Mouse (Mus musculus) intestine, postnatal 0 days (tissue): Measurements from ENCODE around the gene Farp1. TPM values are rescaled to one million over a fixed set of nuclear protein-coding genes. Genes with fewer than 3 reads are reported as not detected.

Experiments
- ATAC-seq: fragments of 200-750 bp; cut with Nextera tagmentation; 2 replicates; pipeline ENCODE4 v1.8.0; 2017; ENCODE audit warnings: mild to moderate bottlenecking, moderate TSS enrichment, moderate library complexity
- H3K27ac ChIP-seq: fragments of 300-500 bp; sonication (generic); 2 replicates; pipeline ENCODE4 v1.5.1; 2014; ENCODE audit warnings: mild to moderate bottlenecking, low read depth, low read length, moderate library complexity
- H3K27me3 ChIP-seq: fragments of 300-500 bp; sonication (generic); replicated peaks from 2 replicates; pipeline ENCODE4 v1.6.1; 2014; ENCODE audit warnings: low read length, mixed read lengths; ENCODE audit not compliant: control insufficient read depth, insufficient read depth
- H3K36me3 ChIP-seq: fragments of 300-500 bp; sonication (generic); 2 replicates; pipeline ENCODE4 v1.6.1; 2014; ENCODE audit warnings: mild to moderate bottlenecking, moderate library complexity; ENCODE audit not compliant: control insufficient read depth, insufficient read depth
- H3K4me1 ChIP-seq: fragments of 300-500 bp; sonication (generic); replicated peaks from 2 replicates; pipeline ENCODE4 v1.6.1; 2014; ENCODE audit warnings: antibody characterized with exemption, low read length, mixed read lengths; ENCODE audit not compliant: control insufficient read depth, insufficient read depth
- H3K4me2 ChIP-seq: fragments of 300-500 bp; sonication (generic); replicated peaks from 2 replicates; pipeline ENCODE4 v1.6.1; 2014; ENCODE audit warnings: low read depth, mild to moderate bottlenecking, moderate library complexity
- H3K4me3 ChIP-seq: fragments of 300-500 bp; sonication (generic); 2 replicates; pipeline ENCODE4 v1.5.1; 2014; ENCODE audit warnings: low read depth, low read length
- H3K9ac ChIP-seq: fragments of 300-500 bp; sonication (generic); 2 replicates; pipeline ENCODE4 v1.6.1; 2014; ENCODE audit warnings: mild to moderate bottlenecking, low read depth, low read length
- H3K9me3 ChIP-seq: fragments of 300-500 bp; sonication (generic); 2 replicates; pipeline ENCODE4 v1.6.1; 2016; ENCODE audit warnings: mixed run types; ENCODE audit not compliant: control insufficient read depth
- CTCF ChIP-seq: sonication (generic); IDR thresholded peaks from 2 replicates; pipeline ENCODE4 v1.5.1; 2016; ENCODE audit warnings: low read depth, mild to moderate bottlenecking, control low read depth, antibody characterized with exemption, moderate library complexity
- WGBS: fragments of 180-500 bp; shearing (Covaris S2); extraction: QIAGEN DNeasy Blood & Tissue Kit; methylation state at CpG from one replicate; pipeline ENCODE4 v1.1.7; 2014; 5-methylcytosine and 5-hydroxymethylcytosine counted together
- polyA plus RNA-seq: library from polyadenylated mRNA; unstranded; fragments of >200 nt; fragmentation: Nextera tagmentation; extraction: Ambion mirVana; gene quantifications from 2 replicates; pipeline ENCODE4 v1.2.1, GENCODE M21; 2015

The Farp1 gene
- polyA plus RNA-seq, 1 experiment from 2014 or later: 4.9 TPM

DNA sequence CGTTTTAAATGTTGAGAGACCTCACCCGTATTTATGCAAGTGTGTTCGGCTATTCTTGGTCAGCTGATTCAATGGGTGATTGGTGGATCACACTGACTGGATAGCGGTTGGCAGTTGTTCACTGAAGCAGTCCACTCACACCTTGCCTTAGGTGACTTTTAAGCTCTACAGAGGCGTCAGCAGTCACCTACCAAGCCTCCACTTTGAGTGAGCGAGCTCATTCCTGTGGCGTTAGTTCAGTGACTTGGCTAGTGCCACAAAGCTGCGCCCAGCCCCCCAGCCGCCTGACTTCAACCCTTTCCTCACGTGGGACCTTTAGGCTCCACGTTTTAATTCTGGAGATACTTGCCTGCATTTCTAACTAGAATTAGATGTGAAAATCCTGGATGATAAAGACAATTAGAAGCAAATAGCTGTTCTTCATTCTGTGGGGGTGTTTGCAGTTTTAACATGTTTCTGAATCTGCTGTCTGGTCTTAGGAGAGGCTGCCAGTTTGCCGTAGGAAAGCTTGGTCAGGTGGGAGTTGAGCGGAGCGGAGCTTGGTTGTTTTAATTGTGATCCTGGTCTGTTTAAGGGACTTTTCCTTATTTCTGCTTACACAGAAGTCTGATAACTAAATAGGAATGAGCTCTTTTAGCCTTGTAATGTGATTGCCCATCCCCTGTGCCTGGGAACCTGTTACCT lies 211.2 kb downstream of the Farp1 start:
- WGBS: 82% methylated on average over 14 of the region's 14 CpGs
- Histone ChIP-seq H3K4me1 (no peaks in the 10 kb centered on the region), H3K9me3 (no peaks in the 10 kb centered on the region), H3K27me3 (no peaks in the 10 kb centered on the region), H3K4me2 (no peak overlapping the region), H3K4me3 (no peak overlapping the region), H3K36me3 (peaks cover 33% of the 10 kb centered on the region), H3K9ac (no peak overlapping the region), H3K27ac (no peak overlapping the region)
- ATAC-seq: no peak
- no peak for TF ChIP-seq CTCF

DNA sequence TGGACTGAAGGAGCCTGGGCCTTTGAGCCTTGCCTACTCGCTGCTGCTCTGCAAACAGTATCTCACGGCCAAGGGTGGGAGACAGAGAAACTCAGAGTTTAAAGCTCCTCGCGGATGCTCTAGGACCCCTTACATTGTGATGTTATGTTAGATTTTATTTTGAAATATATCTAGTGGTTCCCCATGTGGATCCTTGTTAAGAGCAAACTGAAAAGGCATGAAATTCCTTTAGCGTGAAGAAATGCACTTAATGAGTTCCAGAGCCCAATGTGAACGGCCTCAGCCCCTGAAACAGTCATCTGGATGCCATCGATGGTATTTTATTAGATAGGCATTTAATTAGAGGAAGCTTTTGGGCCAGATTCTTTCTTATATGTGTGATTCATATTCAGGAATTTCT lies 212.3 kb downstream of the Farp1 start:
- 74% methylated on average over 7 of the region's 7 CpGs for WGBS

DNA sequence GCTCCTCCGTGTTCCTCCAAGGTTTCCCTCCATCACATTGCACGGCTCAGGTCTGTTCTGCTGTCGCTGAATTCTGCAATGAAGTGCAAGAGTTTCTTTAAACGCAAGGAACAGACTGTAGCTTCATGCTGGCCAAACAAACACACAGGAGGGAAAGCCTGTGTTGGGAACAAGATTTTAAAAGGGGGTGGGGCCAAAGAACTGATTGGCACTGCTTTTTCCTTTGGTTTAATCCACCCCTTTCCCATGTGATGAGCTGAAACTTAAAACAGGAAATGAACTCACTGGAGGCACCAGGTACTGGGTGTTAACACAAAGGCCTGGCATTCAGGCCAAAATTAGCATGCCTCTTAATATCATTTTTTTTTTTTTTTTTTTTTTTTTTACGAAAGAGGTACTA lies 213.3 kb downstream of the Farp1 start:
- no peak for TF ChIP-seq CTCF
- no peak for ATAC-seq
- H3K27me3 ChIP-seq: no peaks in the 10 kb centered on the region
- H3K4me2 ChIP-seq: no peak overlapping the region
- H3K4me3 ChIP-seq: no peak overlapping the region
- H3K36me3 ChIP-seq: peaks cover 16% of the 10 kb centered on the region
- no peaks in the 10 kb centered on the region for H3K4me1 ChIP-seq
- no peak overlapping the region for H3K27ac ChIP-seq
- no peaks in the 10 kb centered on the region for H3K9me3 ChIP-seq
- H3K9ac ChIP-seq: no peak overlapping the region
- WGBS: 77% methylated on average over 5 of the region's 5 CpGs

More for the DNA sequence above, 212.3 kb downstream of the Farp1 start:
- H3K36me3 ChIP-seq: peaks cover 26% of the 10 kb centered on the region
- no peaks in the 10 kb centered on the region for H3K9me3 ChIP-seq
- no peak for TF ChIP-seq CTCF
- H3K4me1 ChIP-seq: no peaks in the 10 kb centered on the region
- ATAC-seq: no peak
- H3K9ac ChIP-seq: no peak overlapping the region
- no peak overlapping the region for H3K4me3 ChIP-seq
- no peak overlapping the region for H3K27ac ChIP-seq
- H3K4me2 ChIP-seq: no peak overlapping the region
- no peaks in the 10 kb centered on the region for H3K27me3 ChIP-seq

DNA sequence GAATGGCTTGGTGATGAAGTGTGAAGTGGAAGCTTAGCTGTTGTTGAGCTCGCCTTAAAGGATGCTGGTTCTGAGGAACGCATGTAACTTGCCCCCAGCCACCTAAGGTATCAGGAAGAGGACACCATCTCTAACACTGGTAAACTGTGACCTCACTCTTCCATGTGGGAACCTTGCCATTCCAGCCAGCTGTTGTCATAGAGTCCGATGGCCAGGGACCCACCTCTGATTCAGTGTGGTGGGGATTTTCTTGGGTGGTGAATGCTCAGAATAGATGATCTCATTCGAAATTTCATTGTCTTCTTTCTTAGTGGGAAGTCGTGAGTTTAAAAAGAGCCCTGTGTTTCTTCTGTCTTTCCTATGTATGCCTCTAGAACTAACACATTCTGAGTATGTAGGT lies 216.1 kb downstream of the Farp1 start:
- WGBS: 88% methylated on average over 5 of the region's 5 CpGs
- H3K9me3 ChIP-seq: no peaks in the 10 kb centered on the region
- no peak overlapping the region for H3K9ac ChIP-seq
- peaks cover 13% of the 10 kb centered on the region for H3K36me3 ChIP-seq
- no peak overlapping the region for H3K27ac ChIP-seq
- H3K27me3 ChIP-seq: no peaks in the 10 kb centered on the region
- ATAC-seq: no peak
- no peak overlapping the region for H3K4me3 ChIP-seq
- H3K4me1 ChIP-seq: no peaks in the 10 kb centered on the region
- TF ChIP-seq CTCF: no peak
- H3K4me2 ChIP-seq: no peak overlapping the region

DNA sequence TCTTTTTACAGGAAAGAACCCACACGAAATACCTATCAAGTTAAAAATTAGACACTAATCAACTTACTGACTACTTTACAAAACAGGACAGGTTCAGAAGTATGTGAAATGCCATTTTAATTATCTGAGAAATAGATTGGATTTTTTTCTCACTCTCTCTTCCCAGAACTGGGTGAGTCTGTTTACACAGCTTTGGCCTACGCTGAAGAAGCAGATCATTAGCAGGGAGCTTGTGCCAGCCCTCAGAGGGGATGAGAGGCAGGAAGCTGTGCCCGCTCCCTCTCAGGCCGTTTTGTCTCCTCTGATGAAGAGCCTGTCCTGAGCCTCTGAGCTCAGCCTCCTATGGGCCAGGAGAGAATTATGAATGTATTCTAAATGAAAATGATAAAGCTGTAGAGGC lies 216.7 kb downstream of the Farp1 start:
- Histone ChIP-seq H3K4me1 (no peaks in the 10 kb centered on the region), H3K27me3 (no peaks in the 10 kb centered on the region), H3K9ac (no peak overlapping the region), H3K27ac (no peak overlapping the region), H3K4me3 (no peak overlapping the region), H3K4me2 (no peak overlapping the region), H3K9me3 (no peaks in the 10 kb centered on the region), H3K36me3 (peaks cover 15% of the 10 kb centered on the region)
- TF ChIP-seq CTCF: no peak
- WGBS: 39% methylated on average over 4 of the region's 4 CpGs
- ATAC-seq: no peak

DNA sequence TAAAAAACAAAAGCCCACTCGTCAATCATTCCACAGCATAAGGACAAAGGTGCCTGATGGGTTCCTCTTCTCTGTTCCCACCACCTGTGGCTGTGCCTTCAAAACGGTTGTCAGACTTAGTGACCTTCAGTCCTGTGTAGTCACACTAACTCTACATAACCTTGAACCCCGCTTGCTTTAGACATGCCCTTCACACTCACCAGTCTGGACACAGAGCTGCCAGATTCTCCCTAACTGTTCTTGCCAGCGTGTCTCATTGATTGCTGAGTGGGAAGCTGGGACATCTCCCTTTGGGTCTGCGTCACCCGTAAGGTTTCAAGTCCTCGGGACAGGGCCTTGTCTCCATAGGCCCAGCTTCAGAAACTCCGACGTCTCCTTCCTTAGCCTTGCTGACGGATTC lies 217.5 kb downstream of the Farp1 start:
- Histone ChIP-seq H3K4me1 (no peaks in the 10 kb centered on the region), H3K4me3 (no peak overlapping the region), H3K36me3 (peaks cover 16% of the 10 kb centered on the region), H3K9ac (no peak overlapping the region), H3K9me3 (no peaks in the 10 kb centered on the region), H3K27ac (no peak overlapping the region), H3K4me2 (no peak overlapping the region), H3K27me3 (no peaks in the 10 kb centered on the region)
- TF ChIP-seq CTCF: no peak
- ATAC-seq: no peak
- 93% methylated on average over 10 of the region's 10 CpGs for WGBS

DNA sequence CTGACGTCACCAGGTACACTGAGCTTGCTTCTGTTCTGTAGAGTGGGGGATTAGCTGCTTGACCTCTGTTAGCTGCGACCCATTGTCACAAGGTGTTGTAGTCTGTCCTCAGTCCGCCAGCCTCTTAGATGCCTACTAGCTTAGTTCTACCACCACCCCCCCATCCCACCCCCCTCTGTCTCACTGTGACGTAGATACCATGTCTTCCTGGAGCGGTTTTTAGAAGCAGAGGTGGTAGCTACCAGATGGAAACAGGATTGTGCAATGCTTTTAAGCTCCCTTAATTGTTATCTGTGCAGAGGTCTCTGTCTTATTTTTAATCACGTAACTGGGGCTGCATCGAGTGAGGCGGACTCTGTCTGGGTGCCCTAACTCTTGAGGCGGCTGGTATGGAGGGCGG lies 219.9 kb downstream of the Farp1 start:
- 88% methylated on average over 10 of the region's 10 CpGs for WGBS
- Histone ChIP-seq H3K27ac (no peak overlapping the region), H3K9me3 (no peaks in the 10 kb centered on the region), H3K4me3 (no peak overlapping the region), H3K9ac (no peak overlapping the region), H3K4me2 (no peak overlapping the region), H3K36me3 (peaks cover 21% of the 10 kb centered on the region), H3K27me3 (no peaks in the 10 kb centered on the region), H3K4me1 (no peaks in the 10 kb centered on the region)
- ATAC-seq: no peak
- TF ChIP-seq CTCF: no peak
